Mouse (Mus musculus) megakaryocyte, embryonic 14.5 days (primary cell): ENCODE results near the gene Efcab8.

Experiments used
- FLI1 ChIP-seq: IDR thresholded peaks from 2 replicates; pipeline ENCODE4 v1.6.1; 2012; ENCODE audit warnings: low read length, inconsistent platforms, mixed read lengths
- GATA1 ChIP-seq: IDR thresholded peaks from 3 replicates; pipeline ENCODE4 v1.6.1; 2012; ENCODE audit warnings: mixed read lengths, low read length, inconsistent platforms, borderline replicate concordance

DNA sequence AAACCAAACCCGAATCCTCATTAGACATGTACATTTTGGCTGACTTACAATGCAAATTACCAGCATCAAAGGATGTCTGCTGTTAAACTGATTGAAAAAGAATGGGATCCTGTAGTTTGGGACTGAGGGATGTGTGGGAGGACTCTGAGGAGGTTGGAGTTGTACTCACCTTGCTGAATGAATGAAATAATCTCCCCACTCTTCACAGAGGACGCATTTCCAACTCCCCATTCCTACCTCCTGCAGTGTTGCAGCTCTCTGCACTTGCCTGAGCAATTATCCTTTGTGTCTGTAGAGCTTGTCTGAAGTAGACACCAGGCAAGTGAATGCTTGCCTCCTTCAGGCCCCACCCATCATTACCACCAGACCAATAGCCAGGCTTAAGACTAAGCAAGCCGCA is 68.7 kb downstream of the Efcab8 start:
- no peak for TF ChIP-seq GATA1
- TF ChIP-seq FLI1 = no peak
